Mouse (Mus musculus) megakaryocyte progenitor cell, adult 5-6 weeks (primary cell): ENCODE results near the gene Lce1b. TPM values are rescaled to one million over a fixed set of nuclear protein-coding genes. Genes with fewer than 3 reads are reported as not detected.

Experiments used
- ATAC-seq: replicated peaks from 2 replicates; pipeline ENCODE4 v1.8.0; 2016; ENCODE audit warnings: mild to moderate bottlenecking, moderate TSS enrichment, inconsistent platforms; ENCODE audit not compliant: poor library complexity
- total RNA-seq, 2 experiments: library from RNA; stranded (forward) in 1 of 2; stranded (reverse) in 1 of 2; fragments of 157-497, 149-512 nt in 1 of 2; fragments of 200-1000 nt in 1 of 2; gene quantifications; 2 replicates each; pipeline versions ENCODE4 v1.2.3 to v1.2.4; 2015 to 2017

Lce1b gene
- total RNA-seq (2015) (not detected in 2 replicates), total RNA-seq (2017) (not detected in 2 replicates)

DNA sequence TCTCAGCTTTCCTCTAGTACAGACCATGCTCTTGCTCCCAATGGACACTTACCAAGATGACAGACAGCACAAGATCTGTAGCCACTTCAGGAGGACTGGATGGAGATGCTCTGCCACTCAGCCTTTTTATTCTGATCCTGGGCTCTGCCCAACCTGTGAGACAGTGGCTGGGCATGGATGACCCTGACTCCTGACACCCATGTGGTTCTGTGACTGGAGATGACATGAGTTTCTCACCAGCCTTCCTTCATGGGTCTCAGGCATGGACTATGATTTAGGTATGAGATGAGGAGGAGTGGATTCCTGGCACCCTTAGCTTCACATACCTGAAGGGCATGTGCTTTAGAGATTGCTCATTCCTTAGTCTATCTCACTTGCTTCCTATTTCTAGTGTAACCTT is at the start of gene Lce1b:
Lce1b (minus strand) TSS at position 101 of the 400 bp plus-strand sequence.
- no peak for ATAC-seq

DNA sequence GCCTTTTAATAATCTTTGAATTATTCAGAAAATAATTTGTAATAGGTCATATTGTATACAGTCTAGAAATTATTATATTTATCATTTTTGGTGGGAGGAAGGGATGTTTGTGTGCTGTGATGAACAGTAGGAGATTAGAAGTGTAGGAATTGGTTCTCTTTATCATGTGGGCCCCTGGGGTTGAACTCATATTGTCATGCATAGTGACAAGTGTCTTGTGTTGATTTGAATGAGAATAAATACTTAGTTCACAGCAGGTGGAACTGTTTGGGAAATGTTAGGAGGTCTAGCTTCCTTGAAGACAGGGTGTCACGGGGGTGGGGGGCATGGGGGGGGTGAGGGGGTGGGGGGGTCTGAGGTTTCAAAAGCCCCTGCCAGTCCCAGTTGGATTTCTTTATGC is 37.9 kb upstream of the Lce1b start:
- no peak for ATAC-seq

DNA sequence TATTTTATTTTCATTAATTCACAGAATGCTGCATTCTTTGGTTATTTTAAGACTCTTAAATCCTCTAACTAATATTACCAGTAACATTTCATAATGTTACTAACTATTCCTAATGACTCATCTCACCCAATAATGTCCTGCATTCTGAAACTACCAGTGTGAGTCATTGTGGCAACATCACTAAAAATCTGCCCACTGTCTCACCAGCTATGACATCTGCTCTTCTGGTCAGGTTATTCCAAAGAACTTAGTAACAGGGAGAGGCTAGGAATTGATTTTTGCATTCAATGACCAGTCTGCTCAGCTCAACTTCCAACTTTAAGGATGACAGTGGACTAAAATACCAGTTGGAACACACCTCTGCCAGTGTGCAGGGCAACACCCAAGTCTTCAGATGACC is 35.0 kb upstream of the Lce1b start:
- ATAC-seq = no peak

DNA sequence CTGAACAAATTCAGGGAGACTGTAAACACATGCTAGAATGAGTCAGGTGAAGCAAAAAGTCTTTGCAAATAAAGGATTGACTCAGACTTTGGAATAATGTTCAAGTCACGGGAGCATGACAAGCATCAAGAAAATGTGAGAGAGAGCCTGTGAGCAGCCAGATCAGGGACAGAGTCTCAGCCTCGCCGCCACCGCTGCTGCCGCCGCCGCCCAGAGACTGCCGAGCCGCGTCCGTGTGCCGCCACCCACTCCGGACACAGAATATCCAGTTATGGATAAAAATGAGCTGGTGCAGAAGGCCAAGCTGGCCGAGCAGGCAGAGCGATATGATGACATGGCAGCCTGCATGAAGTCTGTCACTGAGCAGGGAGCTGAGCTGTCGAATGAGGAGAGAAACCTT is 32.4 kb upstream of the Lce1b start:
- ATAC-seq = peak; percentile 69

DNA sequence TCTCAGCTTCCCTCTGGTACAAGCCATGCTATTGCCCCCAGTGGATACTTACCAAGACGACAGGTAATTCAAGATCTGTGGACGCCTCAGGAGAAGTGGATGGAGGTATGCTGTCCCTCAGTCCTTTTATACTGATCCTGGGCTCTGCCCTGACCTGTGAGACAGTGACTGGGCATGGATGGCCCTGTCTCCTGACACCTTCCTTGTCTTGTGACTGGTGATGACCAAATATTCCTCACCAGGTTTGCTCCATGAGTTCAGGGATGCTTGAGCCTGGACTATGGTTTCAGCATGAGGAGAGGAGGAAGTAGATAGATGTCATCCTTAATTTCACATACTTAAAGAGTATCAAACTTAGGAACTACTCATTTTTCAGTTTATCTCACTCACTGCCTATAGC is 30.4 kb upstream of the Lce1b start, which contains the start of gene Lce1d:
Lce1d (minus strand) TSS at position 101 of the 400 bp plus-strand sequence.
- no peak for ATAC-seq

DNA sequence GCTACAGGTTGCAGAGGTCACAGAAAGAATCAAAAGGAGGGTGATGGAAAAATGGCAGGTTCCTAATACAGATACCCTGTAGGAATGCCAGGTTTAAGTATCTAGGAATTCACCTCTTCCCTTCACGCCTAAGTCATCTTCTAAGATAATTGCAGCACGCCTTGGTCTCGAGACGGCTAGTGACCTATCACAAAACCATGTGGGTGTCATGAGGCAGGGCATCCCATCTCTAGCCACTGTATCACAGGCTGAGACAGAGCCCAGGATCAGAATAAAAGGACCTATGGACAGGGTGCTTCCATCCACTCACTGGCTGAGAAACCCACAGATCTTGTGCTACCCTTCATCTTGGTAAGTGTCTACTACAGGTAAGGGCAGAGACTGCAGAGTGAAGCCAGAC is 22.2 kb upstream of the Lce1b start, which contains the start of gene Lce1c:
Lce1c (plus strand) TSS at position 301 of the 400 bp plus-strand sequence.
- ATAC-seq = no peak

DNA sequence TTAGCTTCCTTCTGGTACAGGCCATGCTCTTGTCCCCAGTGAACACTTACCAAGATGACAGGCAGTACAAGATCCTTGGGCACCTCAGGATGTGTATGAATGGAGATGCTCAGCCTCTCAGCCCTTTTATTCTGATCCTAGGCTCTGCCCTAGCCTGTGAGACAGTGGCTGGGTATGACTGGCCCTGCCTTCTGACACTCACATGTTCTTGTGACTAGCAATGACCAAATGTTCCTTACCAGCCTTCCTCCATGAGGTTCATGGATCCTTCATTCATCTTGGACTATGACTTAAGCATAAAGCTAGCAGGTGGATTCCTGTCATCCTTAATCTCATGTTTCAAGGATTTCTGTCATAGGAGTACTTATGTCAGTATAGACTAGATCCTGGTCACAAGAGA is 13.5 kb upstream of the Lce1b start, which contains the start of gene Lce1a2:
Lce1a2 (minus strand) TSS at position 101 of the 400 bp plus-strand sequence.
- no peak for ATAC-seq

DNA sequence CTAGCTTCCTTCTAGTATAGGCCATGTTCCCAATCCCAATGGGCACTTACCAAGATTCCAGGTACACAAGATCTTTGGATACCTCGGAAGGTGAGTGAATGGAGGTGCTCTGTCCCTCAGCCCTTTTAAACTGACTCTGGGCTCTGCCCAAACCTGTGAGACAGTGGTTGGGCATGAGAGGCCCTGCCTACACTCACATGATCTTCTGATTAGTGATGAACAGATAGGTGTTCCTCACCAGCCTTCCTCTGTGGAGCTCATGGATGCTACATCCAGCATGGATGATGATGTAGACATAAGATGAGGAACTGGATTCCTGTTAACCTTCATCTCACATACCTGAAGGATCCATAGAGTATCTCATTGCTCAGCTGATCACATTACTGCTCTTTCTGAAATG is 8.5 kb downstream of the Lce1b start, which contains the start of gene Lce1a1:
Lce1a1 (minus strand) TSS at position 101 of the 400 bp plus-strand sequence.
- no peak for ATAC-seq

DNA sequence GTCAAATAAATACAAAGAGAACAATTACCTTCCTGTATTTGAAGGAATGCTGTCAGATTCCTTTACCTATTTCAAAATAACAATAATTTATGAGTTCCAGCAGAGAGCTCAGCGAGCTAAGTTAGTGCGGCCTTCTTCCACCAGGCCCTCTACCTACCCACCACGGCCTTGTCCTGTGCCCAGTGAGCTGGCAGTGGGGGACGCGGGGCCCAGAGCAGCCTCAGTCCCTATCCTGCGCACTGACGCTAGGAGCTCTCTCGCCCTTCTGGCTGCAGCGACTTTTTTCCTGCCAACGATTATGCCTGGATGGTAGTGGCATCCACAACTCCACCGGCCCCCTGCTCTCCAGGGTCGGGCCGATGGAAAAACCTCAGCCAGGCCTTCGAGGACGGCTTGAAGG is 16.9 kb downstream of the Lce1b start:
- ATAC-seq = no peak

DNA sequence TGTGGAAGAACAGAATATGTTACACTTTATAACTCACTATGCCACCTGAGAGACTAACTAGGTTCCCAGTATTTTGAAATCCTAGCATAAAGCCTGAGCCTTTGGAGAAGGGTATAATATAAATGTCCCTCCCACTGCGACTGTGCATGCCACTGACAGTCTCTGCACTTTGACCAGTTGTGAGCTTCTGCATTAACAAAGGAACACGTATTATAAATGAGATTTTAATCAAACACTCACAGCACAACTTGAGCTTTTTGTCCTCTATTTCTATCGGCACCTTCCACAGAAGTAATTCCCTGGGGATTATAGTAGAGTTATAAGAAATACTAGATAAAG is 18.1 kb downstream of the Lce1b start:
- no peak for ATAC-seq

DNA sequence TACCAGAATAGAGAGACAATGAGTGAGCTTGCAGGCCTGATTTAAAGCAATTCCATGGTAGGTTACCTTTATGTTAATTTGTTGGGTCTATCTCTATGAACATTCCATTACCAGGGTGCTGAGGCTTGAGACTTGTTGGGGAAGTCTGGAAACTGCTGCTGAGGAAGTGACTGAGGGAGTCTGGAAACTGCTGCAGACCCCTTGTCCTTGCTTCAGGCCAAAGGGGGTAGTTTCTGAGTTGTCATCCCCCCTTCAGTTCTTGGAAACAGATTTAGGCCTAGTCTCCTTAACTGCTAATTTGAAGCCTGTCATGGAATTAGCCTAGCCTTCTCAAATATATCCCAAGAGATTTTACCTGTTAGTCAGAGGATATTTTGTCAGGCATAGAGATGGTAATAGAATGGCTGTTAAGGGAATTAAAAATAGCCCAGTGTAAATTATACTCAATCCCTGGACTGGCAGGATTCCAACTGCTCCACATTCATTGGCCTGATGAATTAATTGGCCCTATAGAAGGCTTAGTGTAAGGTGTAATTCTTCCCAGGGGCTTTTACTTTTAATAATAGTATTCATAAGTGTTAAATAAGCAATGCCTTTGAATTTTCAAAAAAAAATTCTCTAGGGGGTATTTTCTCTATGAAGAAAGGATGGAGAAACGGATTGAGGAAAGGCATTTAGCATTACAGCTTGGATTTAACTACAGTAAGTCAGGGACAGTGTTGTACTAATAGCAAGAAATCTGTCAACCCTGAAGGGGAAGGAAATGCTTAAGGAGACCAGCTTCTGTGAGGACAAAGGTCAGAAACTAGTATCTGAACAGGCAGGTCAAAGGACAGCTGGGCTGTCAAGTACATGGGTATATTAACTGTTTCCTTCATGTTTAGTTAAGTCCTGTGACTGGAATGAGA is 18.7 kb downstream of the Lce1b start:
- ATAC-seq = no peak

DNA sequence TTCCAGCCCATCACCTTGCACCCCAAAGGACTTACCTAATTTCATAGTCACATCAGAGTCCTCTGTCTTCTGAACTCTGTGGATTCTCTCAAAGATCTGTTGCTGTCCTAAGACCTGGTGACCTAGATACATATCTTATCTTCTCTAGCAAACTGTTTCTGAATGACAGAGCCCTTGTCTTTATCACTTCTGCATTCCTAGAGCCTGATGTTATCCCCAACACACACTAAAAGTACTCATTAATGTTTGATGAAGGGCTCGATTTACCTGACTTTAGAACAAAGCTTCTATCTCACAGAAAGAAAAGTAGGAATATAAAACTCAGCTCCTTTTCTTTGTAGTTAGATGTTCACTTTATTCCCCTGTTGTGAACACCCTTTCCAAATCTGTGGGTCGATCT is 35.2 kb downstream of the Lce1b start, which contains the start of gene Lce6a:
Lce6a (minus strand) TSS at position 101 of the 400 bp plus-strand sequence.
- no peak for ATAC-seq

DNA sequence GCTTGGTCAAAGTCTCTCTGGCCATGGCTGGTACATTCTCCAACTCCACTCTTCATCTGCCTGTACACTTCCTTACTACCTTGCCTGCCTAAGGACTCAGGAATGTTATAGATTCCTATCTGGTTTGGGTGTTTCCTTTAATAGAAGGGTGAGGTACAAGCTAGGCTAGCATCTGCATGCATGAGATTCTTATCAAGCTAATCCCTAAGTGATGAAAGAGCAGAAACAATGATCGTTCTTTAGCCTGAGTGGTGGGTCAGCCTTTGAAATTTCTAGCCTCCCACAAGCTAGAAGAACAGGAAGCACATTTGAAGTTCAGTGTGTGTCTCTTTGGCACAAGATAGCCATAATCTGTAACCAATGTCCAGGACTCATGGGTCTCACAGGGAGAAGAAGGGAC is 46.9 kb downstream of the Lce1b start:
- no peak for ATAC-seq

DNA sequence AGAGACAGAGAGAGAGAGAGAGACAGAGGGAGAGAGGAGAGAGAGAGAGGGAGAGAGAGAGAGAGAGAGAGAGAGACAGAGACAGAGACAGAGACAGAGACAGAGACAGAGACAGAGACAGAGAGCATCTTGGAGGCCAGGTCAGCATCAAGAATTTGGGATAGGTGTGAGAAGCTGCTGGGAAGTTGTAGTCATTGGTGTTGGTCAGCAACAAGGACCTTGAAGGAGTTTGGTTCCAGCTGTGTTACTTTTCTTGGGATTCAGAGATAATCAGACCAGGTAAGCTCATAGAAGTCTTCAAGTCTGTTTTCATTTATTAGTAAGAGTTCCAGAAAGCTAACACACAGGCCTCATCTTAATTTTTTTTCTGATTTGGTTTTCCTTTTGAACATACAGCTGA is 49.3 kb downstream of the Lce1b start, which contains the start of gene 2210017I01Rik:
2210017I01Rik (minus strand) TSS at position 101 of the 400 bp plus-strand sequence.
- no peak for ATAC-seq

Other genes starting within 250 kb of the Lce1b start
- gene Sprr2i, start 248.9 kb downstream of the Lce1b start, total RNA-seq (2015) = not detected in 2 replicates
- not detected in 2 replicates for gene Sprr2i, start 248.9 kb downstream of the Lce1b start, total RNA-seq (2017)
- gene Sprr2j-ps, start 238.8 kb downstream of the Lce1b start, total RNA-seq (2015) = not detected in 2 replicates
- not detected in 2 replicates for gene Sprr2j-ps, start 238.8 kb downstream of the Lce1b start, total RNA-seq (2017)
- 9.5 and 12.2 TPM in 2 replicates for gene Gm9774, start 227.5 kb downstream of the Lce1b start, total RNA-seq (2015)
- 1.7 and 1.9 TPM in 2 replicates for gene Gm9774, start 227.5 kb downstream of the Lce1b start, total RNA-seq (2017)
- gene Sprr2k, start 224.3 kb downstream of the Lce1b start, total RNA-seq (2015) = not detected in 2 replicates
- not detected in 2 replicates for gene Sprr2k, start 224.3 kb downstream of the Lce1b start, total RNA-seq (2017)
- gene Sprr1b, start 218.1 kb downstream of the Lce1b start, total RNA-seq (2015) = not detected in 2 replicates
- not detected in 2 replicates for gene Sprr1b, start 218.1 kb downstream of the Lce1b start, total RNA-seq (2017)
- gene Sprr3, start 198.2 kb downstream of the Lce1b start, total RNA-seq (2015) = not detected in 2 replicates
- gene Sprr3, start 198.2 kb downstream of the Lce1b start, total RNA-seq (2017) = not detected in 2 replicates
- not detected in 2 replicates for gene Sprr1a, start 171.0 kb downstream of the Lce1b start, total RNA-seq (2015)
- gene Sprr1a, start 171.0 kb downstream of the Lce1b start, total RNA-seq (2017) = not detected in 2 replicates
- gene Sprr4, start 156.4 kb downstream of the Lce1b start, total RNA-seq (2015) = not detected in 2 replicates
- not detected in 2 replicates for gene Sprr4, start 156.4 kb downstream of the Lce1b start, total RNA-seq (2017)
- gene 2310046K23Rik, start 122.4 kb downstream of the Lce1b start, total RNA-seq (2015) = not detected in 2 replicates
- not detected in 2 replicates for gene 2310046K23Rik, start 122.4 kb downstream of the Lce1b start, total RNA-seq (2017)
- 0.22 TPM in 1 of 2 replicates, not detected in the other for gene Ivl, start 83.2 kb downstream of the Lce1b start, total RNA-seq (2015)
- 0.27 TPM in 1 of 2 replicates, not detected in the other for gene Ivl, start 83.2 kb downstream of the Lce1b start, total RNA-seq (2017)
- gene Smcp, start 67.9 kb downstream of the Lce1b start, total RNA-seq (2015) = not detected in 2 replicates
- gene Smcp, start 67.9 kb downstream of the Lce1b start, total RNA-seq (2017) = not detected in 2 replicates
- not detected in 2 replicates for gene 2210017I01Rik, start 49.4 kb downstream of the Lce1b start, total RNA-seq (2015)
- not detected in 2 replicates for gene 2210017I01Rik, start 49.4 kb downstream of the Lce1b start, total RNA-seq (2017)
- not detected in 2 replicates for gene Lce6a, start 35.3 kb downstream of the Lce1b start, total RNA-seq (2015)
- not detected in 2 replicates for gene Lce6a, start 35.3 kb downstream of the Lce1b start, total RNA-seq (2017)
- gene Lce1a1, start 8.6 kb downstream of the Lce1b start, total RNA-seq (2015) = not detected in 2 replicates
- gene Lce1a1, start 8.6 kb downstream of the Lce1b start, total RNA-seq (2017) = not detected in 2 replicates
- gene Lce1a2, start 13.4 kb upstream of the Lce1b start, total RNA-seq (2015) = not detected in 2 replicates
- gene Lce1a2, start 13.4 kb upstream of the Lce1b start, total RNA-seq (2017) = not detected in 2 replicates
- not detected in 2 replicates for gene Lce1c, start 22.3 kb upstream of the Lce1b start, total RNA-seq (2015)
- not detected in 2 replicates for gene Lce1c, start 22.3 kb upstream of the Lce1b start, total RNA-seq (2017)
- gene Lce1d, start 30.3 kb upstream of the Lce1b start, total RNA-seq (2015) = not detected in 2 replicates
- not detected in 2 replicates for gene Lce1d, start 30.3 kb upstream of the Lce1b start, total RNA-seq (2017)
- gene Lce1e, start 52.1 kb upstream of the Lce1b start, total RNA-seq (2015) = not detected in 2 replicates
- gene Lce1e, start 52.1 kb upstream of the Lce1b start, total RNA-seq (2017) = not detected in 2 replicates
- not detected in 2 replicates for gene Lce1f, start 63.4 kb upstream of the Lce1b start, total RNA-seq (2015)
- gene Lce1f, start 63.4 kb upstream of the Lce1b start, total RNA-seq (2017) = not detected in 2 replicates
- not detected in 2 replicates for gene Gm38119, start 82.2 kb upstream of the Lce1b start, total RNA-seq (2015)
- not detected in 2 replicates for gene Gm38119, start 82.2 kb upstream of the Lce1b start, total RNA-seq (2017)
- gene Lce1g, start 95.4 kb upstream of the Lce1b start, total RNA-seq (2015) = not detected in 2 replicates
- not detected in 2 replicates for gene Lce1g, start 95.4 kb upstream of the Lce1b start, total RNA-seq (2017)
- gene Lce1h, start 108.1 kb upstream of the Lce1b start, total RNA-seq (2015) = not detected in 2 replicates
- gene Lce1h, start 108.1 kb upstream of the Lce1b start, total RNA-seq (2017) = not detected in 2 replicates
- gene Lce1i, start 122.0 kb upstream of the Lce1b start, total RNA-seq (2015) = not detected in 2 replicates
- not detected in 2 replicates for gene Lce1i, start 122.0 kb upstream of the Lce1b start, total RNA-seq (2017)
- gene Lce1j, start 133.6 kb upstream of the Lce1b start, total RNA-seq (2015) = not detected in 2 replicates
- gene Lce1j, start 133.6 kb upstream of the Lce1b start, total RNA-seq (2017) = not detected in 2 replicates
- not detected in 2 replicates for gene Lce1k, start 151.0 kb upstream of the Lce1b start, total RNA-seq (2015)
- gene Lce1k, start 151.0 kb upstream of the Lce1b start, total RNA-seq (2017) = not detected in 2 replicates
- not detected in 2 replicates for gene Kprp, start 170.3 kb upstream of the Lce1b start, total RNA-seq (2015)
- not detected in 2 replicates for gene Kprp, start 170.3 kb upstream of the Lce1b start, total RNA-seq (2017)
- not detected in 2 replicates for gene Lce1l, start 194.4 kb upstream of the Lce1b start, total RNA-seq (2015)
- gene Lce1l, start 194.4 kb upstream of the Lce1b start, total RNA-seq (2017) = not detected in 2 replicates
- not detected in 2 replicates for gene 2310050C09Rik, start 213.3 kb upstream of the Lce1b start, total RNA-seq (2015)
- gene 2310050C09Rik, start 213.3 kb upstream of the Lce1b start, total RNA-seq (2017) = not detected in 2 replicates